Mouse (Mus musculus) ovary, adult 10 weeks (tissue): Measurements from ENCODE around the gene Frem3. TPM values are rescaled to one million over a fixed set of nuclear protein-coding genes. Genes with fewer than 3 reads are reported as not detected.

ENCODE experiments used
- polyA plus RNA-seq: library from polyadenylated mRNA; stranded (reverse); fragments of 350-450 nt; fragmentation: Illumina TruSeq; extraction: RNeasy Lipid Tissue Mini Kit (QIAGEN cat#74804); gene quantifications from one replicate; pipeline ENCODE4 v1.2.3, GENCODE M21; 2014

Gene Frem3
- not detected for polyA plus RNA-seq

DNA sequence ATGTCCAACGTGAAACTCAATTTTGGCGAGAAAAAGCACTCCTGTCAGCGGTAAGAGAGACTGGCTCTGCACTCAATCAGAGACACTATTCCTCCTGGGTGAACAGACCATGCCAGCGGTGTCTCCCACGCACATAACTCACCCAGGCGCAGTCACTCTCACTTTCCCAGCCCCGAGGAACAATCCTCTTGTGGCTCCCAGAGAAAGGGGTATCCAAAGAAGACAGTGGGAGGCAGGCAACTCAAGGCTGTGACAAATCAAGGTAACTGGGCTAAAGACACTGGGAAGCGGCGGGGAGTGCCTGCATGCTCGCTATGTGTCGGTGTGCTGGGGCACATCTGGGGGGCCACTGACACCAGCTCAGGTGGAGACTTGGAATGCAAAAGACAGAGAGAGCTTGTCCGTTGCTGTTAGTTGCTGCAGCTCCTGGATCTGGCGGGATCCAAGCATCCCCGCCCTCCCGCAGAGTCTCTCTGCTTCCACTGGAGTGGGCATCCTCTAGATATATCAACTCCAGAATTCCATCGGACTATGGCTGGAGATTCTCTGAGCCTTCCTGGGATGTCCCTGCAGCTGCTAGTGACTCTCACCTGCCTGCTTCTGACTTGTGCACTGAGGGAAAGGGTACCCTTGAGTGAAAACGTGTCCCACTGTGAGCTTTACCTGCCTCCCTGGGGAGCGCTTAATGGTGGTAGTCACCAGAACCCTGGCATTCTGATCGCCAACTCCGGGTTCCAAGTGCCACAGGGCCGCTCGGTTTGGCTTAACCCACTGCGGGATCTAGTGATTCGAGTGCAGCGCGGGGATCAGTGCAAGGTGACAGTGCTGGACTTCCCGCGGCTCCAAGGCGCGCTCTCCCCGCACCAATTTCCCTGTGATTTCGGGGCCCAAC lies at the start of gene Frem3:
Gene Frem3 (plus strand): TSS at position 532 of the 892 bp plus-strand sequence.

DNA sequence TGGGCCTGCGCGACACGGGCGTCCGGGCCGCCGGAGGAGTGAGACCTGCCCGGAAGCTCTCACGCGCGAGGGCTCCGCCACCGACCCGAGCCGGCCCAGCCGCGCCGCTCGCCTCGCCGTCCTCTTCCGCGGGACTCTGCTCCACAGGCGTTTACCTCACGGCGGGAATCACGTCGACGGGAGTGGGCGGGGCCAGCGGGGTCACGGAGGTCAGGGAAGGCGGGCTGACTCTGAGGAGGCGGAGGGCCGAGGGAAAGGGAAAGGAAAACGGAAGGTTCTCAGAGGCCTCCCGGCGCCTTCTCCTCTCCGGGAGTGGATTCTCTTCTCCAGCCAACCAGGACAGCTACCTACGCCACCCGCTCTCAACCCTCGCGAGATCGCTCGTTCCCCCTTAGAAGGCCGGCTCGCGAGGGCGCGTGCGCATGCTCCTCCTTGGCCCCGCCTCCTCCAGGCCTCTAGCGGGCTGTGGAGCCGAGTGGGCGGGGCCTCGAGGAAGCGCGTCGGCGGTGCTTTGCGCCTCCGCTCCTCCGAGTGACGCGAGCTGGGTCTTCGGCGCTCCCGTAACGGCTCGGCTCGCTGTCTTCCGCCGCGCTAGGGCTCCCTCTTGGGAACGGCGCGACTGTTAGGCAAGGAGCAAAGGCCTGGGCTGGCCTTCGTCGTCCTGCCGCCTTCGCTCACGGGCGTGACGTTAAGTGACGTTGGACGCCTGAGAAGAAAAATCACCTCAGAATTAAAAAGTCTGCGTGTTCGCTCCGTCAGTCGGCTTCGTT lies 128.5 kb downstream of the Frem3 start, which contains the start of gene Smarca5:
Gene Smarca5 (minus strand): TSS at position 343 of the 770 bp plus-strand sequence.

Other genes with a start within 250 kb of the Frem3 start
- 0.26 TPM for gene Gypa, start 117.3 kb upstream of the Frem3 start, polyA plus RNA-seq
- gene Smarca5, start 128.4 kb downstream of the Frem3 start, polyA plus RNA-seq, result 318 TPM